Mouse (Mus musculus) heart, embryonic 13.5 days (tissue): Measurements from ENCODE around the gene Zfhx2. TPM values are rescaled to one million over a fixed set of nuclear protein-coding genes. Genes with fewer than 3 reads are reported as not detected.

Source experiments
- ATAC-seq: fragments of 200-750 bp; cut with Nextera tagmentation; 2 replicates; pipeline ENCODE4 v1.8.0; 2017; ENCODE audit warnings: moderate TSS enrichment; ENCODE audit not compliant: insufficient number of reproducible peaks, low FRiP score, low TSS enrichment; ENCODE audit errors: extremely low read depth
- H3K27ac ChIP-seq: fragments of 300-500 bp; sonication (generic); replicated peaks from 2 replicates; pipeline ENCODE4 v1.5.1; 2015; ENCODE audit warnings: moderate library complexity, mild to moderate bottlenecking, inconsistent platforms
- H3K27me3 ChIP-seq: fragments of 300-500 bp; sonication (generic); replicated peaks from 2 replicates; pipeline ENCODE4 v1.6.1; 2015; ENCODE audit warnings: mild to moderate bottlenecking, inconsistent platforms
- H3K36me3 ChIP-seq: fragments of 300-500 bp; sonication (generic); 2 replicates; pipeline ENCODE4 v1.6.1; 2015; ENCODE audit warnings: mild to moderate bottlenecking, inconsistent platforms
- H3K4me1 ChIP-seq: fragments of 300-500 bp; sonication (generic); 2 replicates; pipeline ENCODE4 v1.6.1; 2015; ENCODE audit warnings: inconsistent platforms
- H3K4me2 ChIP-seq: fragments of 300-500 bp; sonication (generic); 2 replicates; pipeline ENCODE4 v1.6.1; 2015; ENCODE audit warnings: inconsistent platforms, mild to moderate bottlenecking, moderate library complexity
- H3K4me3 ChIP-seq: fragments of 300-500 bp; sonication (generic); 2 replicates; pipeline ENCODE4 v1.5.1; 2015; ENCODE audit warnings: moderate library complexity, mild to moderate bottlenecking, inconsistent platforms
- H3K9ac ChIP-seq: fragments of 300-500 bp; sonication (generic); 2 replicates; pipeline ENCODE4 v1.6.1; 2015; ENCODE audit warnings: inconsistent platforms, mild to moderate bottlenecking, moderate library complexity
- H3K9me3 ChIP-seq: fragments of 300-500 bp; sonication (generic); 2 replicates; pipeline ENCODE4 v1.6.1; 2016; ENCODE audit warnings: inconsistent platforms
- WGBS: fragments of 180-500 bp; shearing (Covaris S2); methylation state at CpG from one replicate; pipeline ENCODE4 v1.1.7; 2015; ENCODE audit warnings: mixed read lengths; 5-methylcytosine and 5-hydroxymethylcytosine counted together
- polyA plus RNA-seq: library from polyadenylated mRNA; unstranded; fragments of >200 nt; fragmentation: Nextera tagmentation; extraction: Ambion mirVana; gene quantifications from 2 replicates; pipeline ENCODE4 v1.2.1, GENCODE M21; 2015

Zfhx2 gene
- polyA plus RNA-seq, 1 experiment from 2014 or later: 3.0 TPM

DNA sequence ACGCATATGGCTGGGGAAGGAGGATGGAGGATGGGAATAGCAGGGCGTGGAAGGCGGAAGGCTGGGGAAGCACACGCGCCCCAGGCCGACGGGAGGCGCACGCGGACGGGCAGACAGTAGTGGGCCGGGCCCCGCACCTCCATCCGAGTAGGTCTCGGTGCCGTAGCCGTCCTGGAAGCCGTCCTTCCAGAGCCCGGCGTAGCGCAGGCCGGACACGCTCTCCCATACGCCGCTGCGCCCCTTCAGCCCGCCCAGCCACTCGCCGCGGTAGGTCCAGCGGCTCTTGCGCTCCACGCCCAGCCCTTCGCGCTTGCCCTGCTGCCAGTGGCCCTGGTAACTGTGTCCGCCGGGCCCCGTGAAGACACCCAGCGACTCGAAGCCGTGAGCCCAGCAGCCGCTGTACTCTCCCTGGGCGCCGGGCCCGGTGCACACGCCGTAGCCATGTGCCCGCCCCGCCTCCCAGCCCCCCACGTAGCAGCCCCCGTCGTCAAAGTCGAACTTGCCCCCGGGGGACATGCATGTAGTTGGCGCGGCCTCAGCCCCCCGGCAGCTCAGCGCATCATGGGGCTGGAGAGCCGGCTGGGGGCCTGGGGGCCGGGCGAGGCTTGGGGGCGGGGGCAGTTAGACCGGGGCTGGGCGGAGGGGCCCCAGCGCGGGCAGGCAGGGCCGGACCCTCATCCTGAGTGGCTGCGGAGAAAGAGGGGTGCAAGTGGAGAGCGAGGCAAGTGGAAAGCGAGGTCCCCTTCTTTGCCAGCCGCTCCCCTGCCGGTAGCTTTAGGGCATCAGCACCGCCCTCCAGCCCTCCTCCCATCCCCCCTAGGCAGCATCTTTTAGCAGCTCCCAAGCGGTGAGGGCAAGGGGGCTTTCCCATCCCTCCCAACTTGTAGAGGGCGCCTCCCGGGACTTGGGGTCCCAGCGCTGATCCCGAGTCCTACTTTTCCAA is 22.9 kb upstream of the Zfhx2 start:
- WGBS: under 1% methylated on average over 68 of the region's 78 CpGs
- no peak overlapping the region for H3K27ac ChIP-seq
- peak overlapping the region; percentile 100 for H3K4me2 ChIP-seq

DNA sequence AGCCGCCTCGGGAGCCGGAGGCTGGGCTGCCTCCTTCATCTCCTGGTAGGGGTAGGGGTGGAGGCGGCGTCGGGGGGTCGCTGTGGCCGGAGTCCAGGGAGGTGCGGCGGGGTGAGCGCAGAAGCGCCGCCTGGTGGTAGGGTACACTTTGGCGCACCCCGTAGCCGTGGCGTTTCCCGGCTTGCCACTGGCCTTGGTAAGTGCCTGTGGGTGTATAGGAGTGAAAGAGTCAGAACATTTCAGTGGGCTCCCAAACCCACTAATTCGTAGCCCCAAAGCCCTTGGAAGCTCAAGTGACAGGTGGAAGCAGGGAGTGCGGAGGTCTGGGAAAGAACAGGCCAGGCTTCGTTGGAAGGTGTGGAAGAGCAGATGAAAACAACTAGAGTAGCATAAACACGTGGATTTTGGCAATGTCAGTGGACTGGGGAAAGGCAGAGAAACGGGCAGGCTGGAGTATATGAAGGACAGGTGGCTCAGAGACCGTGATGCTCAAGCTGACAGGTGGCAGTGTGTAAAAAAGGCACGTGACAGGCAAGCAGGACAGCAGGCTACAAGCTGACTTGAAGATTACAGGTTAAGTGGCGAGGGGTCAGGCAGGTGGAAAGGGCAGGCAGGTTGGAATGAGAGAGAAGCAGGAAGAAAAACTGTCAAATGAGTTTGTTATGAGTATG is 22.0 kb upstream of the Zfhx2 start:
- Histone ChIP-seq H3K4me2 (peak overlapping the region; percentile 100), H3K4me3 (peak overlapping the region; percentile 56), H3K27me3 (peaks cover 92% of the 10 kb centered on the region), H3K9me3 (no peaks in the 10 kb centered on the region), H3K27ac (no peak overlapping the region), H3K4me1 (peaks cover 39% of the 10 kb centered on the region), H3K9ac (peak overlapping the region; percentile 71), H3K36me3 (no peaks in the 10 kb centered on the region)
- WGBS: 6% methylated on average over 26 of the region's 26 CpGs
- ATAC-seq: no peak

More for the DNA sequence above, 22.9 kb upstream of the Zfhx2 start:
- Histone ChIP-seq H3K4me3 (peak overlapping the region; percentile 56), H3K9me3 (no peaks in the 10 kb centered on the region), H3K27me3 (peaks cover 86% of the 10 kb centered on the region), H3K36me3 (no peaks in the 10 kb centered on the region), H3K4me1 (peaks cover 34% of the 10 kb centered on the region), H3K9ac (peak overlapping the region; percentile 71)
- peak; percentile 21; the same call in 1 of the 2 replicates for ATAC-seq

DNA sequence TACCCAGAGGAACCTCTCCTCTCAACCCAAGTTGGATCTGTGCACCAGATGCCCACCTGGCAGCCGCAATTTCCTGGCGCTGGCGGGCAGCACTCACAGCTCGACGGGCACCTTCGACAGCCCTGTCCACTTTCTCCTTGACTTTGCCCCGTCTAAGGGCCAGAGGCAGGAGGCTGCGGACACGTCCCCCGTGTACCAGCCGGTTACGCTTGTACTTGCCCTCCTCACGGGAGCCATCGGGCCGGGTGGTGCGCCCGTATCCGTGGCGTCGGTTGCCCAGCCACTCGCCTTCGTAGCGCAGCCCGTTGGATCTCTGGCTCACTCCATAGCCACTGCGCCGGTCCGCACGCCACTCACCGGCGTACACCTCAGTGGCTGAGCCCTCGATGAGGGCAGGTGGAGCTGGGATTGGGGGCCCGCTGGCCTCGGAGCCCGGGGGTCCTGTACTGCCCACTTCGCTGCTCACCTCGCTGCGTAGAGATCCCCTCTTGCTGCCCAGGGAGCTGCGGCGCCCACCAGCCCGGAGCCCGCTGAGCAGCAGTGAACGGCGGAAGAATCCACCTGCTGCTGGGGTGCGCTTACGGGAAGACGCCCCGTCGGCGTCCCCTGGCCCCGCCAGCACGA is 21.3 kb upstream of the Zfhx2 start:
- H3K27me3 ChIP-seq: peaks cover 98% of the 10 kb centered on the region
- peaks cover 44% of the 10 kb centered on the region for H3K4me1 ChIP-seq
- no peaks in the 10 kb centered on the region for H3K9me3 ChIP-seq
- H3K4me3 ChIP-seq: peak overlapping the region; percentile 56; the same call in 1 of the 2 replicates
- no peak overlapping the region for H3K27ac ChIP-seq
- WGBS: 59% methylated on average over 50 of the region's 51 CpGs
- no peak overlapping the region for H3K9ac ChIP-seq
- H3K4me2 ChIP-seq: peak overlapping the region; percentile 100
- no peak for ATAC-seq
- H3K36me3 ChIP-seq: no peaks in the 10 kb centered on the region

DNA sequence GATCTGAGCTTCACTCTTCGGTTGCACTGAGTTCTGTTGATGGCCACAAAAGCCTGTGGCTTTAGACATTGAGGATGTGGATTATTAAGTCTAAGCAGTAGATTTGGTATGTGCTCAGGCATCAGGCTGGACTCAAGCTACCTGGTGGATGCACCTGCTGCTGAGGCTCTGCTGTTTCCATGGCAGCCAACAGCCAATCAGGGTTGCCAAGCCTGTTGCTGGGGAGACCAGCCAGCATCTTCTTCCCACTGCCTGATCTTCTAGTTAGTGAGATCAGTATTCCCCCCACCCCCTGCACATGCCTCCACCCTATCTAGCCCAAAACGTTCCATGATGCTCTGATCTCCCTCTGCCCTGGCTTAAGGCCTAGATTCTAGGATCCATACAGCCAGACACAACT is 19.6 kb upstream of the Zfhx2 start:
- WGBS: 72% methylated on average over 2 of the region's 2 CpGs
- H3K9ac ChIP-seq: no peak overlapping the region
- H3K4me1 ChIP-seq: peaks cover 43% of the 10 kb centered on the region
- no peaks in the 10 kb centered on the region for H3K9me3 ChIP-seq
- no peak overlapping the region for H3K4me3 ChIP-seq
- ATAC-seq: no peak
- H3K27ac ChIP-seq: no peak overlapping the region
- H3K36me3 ChIP-seq: no peaks in the 10 kb centered on the region
- H3K27me3 ChIP-seq: peaks cover 97% of the 10 kb centered on the region
- H3K4me2 ChIP-seq: no peak overlapping the region

DNA sequence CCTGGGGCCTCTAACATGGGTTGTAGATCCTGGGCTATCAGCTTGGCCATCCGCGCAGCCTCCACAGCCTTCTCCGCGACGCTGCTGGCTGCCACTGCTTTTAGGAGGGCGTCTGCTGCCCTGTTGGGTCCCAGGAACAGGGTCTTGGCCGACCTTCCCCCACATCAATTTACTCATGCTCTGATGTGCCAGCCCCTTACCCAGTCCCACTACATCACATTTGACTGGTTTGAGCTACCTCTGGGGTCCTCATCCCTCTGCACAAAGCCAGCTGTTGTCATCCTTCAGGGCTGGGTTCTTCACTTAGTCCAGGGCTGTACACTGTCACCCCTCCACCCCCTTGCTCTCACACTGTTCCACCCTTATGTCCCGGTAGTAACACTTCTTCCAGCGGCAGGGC is 18.0 kb upstream of the Zfhx2 start:
- 19% methylated on average over 9 of the region's 9 CpGs for WGBS
- H3K27ac ChIP-seq: no peak overlapping the region
- H3K36me3 ChIP-seq: no peaks in the 10 kb centered on the region
- H3K4me2 ChIP-seq: no peak overlapping the region
- H3K4me1 ChIP-seq: peaks cover 38% of the 10 kb centered on the region
- no peak for ATAC-seq
- no peak overlapping the region for H3K9ac ChIP-seq
- H3K27me3 ChIP-seq: peaks cover 81% of the 10 kb centered on the region
- H3K4me3 ChIP-seq: no peak overlapping the region
- no peaks in the 10 kb centered on the region for H3K9me3 ChIP-seq

DNA sequence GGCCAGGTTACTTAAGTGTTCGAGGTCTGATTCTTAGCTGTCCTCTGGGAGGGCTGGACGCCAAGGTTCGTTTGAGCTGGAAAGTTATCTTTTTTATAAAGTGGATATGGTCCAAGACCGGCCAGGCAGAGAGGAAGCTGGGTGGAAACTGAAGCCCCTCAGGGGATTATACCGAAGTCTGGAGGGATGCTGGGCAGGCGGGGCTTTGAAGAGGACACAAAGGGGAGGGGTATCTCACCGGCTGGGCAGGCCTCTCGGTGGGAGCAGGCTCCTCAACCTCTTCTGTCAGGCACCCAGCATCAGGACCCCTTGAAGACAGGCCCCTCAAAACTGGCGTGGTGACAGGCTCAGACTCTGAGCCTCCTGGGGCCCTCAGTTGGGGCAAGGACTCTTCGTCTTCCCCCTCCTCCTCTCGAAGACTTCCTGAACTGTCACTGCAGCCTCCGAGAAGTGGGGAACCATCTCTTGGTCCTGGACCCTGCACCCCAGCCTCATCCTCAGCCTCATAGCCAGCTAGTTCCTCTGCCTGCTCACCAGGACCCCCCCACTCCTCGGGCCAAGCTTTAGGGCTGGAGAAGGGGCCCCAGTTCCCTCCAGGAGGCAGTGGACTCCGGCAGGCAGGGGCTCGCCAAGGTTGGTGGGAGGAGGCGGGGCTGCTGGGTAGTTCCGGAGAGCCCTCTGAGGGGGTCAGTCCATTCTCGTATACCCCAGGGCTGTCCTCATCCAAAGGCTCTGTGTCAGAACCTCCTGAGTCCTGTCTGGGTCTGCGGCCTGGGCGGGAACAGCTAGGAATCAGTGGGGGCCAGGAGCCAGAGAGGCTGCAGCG is 17.1 kb upstream of the Zfhx2 start:
- peaks cover 35% of the 10 kb centered on the region for H3K4me1 ChIP-seq
- peak overlapping the region; percentile 37; the same call in 1 of the 2 replicates for H3K9ac ChIP-seq
- no peak for ATAC-seq
- peaks cover 77% of the 10 kb centered on the region for H3K27me3 ChIP-seq
- H3K36me3 ChIP-seq: no peaks in the 10 kb centered on the region
- H3K9me3 ChIP-seq: no peaks in the 10 kb centered on the region
- peak overlapping the region; percentile 4; the same call in 1 of the 2 replicates for H3K4me3 ChIP-seq
- H3K27ac ChIP-seq: no peak overlapping the region
- peak overlapping the region; percentile 16 for H3K4me2 ChIP-seq
- 13% methylated on average over 21 of the region's 21 CpGs for WGBS

DNA sequence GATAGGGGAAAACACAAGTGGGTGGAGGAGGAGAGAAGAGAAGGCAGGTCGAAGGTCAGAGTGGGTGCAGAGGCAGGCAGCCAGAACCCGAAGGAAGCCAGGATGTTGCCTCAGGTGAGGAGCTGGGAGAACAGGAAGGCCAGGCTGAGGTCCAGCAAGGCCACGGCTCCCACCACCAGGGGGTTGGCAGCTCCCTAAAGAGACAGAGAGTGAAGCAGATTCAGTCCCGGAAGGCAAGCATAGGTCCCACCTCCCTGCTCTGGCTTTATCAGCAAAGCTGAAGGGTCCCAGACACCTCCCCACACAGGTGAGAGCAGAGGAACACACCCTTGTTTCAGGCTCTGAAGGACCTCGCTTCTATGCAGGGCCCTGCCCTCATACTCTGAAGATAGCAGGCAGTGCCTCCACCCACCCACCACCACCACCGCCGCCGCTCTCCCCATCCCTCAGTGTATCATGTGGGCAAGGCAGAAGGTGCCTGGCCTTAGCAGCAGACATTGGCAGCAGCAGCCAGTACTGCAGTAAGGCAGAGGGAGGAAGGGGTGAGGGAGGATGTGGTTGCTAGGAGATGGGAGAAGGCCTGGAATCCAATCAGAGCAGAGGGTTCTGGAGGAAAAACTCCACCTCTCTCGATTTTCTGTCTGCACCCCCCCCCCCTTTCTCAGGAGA is 16.2 kb upstream of the Zfhx2 start:
- ATAC-seq: no peak
- H3K4me2 ChIP-seq: no peak overlapping the region
- H3K4me3 ChIP-seq: no peak overlapping the region
- H3K9ac ChIP-seq: no peak overlapping the region
- no peak overlapping the region for H3K27ac ChIP-seq
- no peaks in the 10 kb centered on the region for H3K36me3 ChIP-seq
- 31% methylated on average over 9 of the region's 9 CpGs for WGBS
- H3K9me3 ChIP-seq: no peaks in the 10 kb centered on the region
- H3K4me1 ChIP-seq: peaks cover 29% of the 10 kb centered on the region
- H3K27me3 ChIP-seq: peaks cover 69% of the 10 kb centered on the region

DNA sequence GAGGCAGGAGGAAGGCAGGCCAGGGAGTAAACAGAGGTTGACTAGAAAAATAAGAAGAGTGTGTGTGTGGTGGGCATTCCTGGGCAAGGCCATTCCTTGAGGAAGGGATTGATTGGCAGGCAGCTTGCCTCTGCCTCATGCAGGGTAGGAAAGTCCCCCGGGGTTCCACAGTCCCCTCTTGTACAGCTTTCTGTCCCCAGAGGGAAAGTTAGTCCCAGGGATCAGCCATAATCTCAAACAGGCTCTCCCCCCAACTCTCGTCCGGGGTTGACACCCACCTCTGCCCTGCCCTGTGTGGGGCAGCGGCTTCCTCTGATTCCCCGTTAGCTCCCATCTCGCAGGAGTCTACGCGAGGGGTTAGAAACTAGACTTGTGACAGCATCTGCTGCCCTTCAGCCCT is 14.9 kb upstream of the Zfhx2 start:
- 68% methylated on average over 8 of the region's 8 CpGs for WGBS
- no peak overlapping the region for H3K27ac ChIP-seq

DNA sequence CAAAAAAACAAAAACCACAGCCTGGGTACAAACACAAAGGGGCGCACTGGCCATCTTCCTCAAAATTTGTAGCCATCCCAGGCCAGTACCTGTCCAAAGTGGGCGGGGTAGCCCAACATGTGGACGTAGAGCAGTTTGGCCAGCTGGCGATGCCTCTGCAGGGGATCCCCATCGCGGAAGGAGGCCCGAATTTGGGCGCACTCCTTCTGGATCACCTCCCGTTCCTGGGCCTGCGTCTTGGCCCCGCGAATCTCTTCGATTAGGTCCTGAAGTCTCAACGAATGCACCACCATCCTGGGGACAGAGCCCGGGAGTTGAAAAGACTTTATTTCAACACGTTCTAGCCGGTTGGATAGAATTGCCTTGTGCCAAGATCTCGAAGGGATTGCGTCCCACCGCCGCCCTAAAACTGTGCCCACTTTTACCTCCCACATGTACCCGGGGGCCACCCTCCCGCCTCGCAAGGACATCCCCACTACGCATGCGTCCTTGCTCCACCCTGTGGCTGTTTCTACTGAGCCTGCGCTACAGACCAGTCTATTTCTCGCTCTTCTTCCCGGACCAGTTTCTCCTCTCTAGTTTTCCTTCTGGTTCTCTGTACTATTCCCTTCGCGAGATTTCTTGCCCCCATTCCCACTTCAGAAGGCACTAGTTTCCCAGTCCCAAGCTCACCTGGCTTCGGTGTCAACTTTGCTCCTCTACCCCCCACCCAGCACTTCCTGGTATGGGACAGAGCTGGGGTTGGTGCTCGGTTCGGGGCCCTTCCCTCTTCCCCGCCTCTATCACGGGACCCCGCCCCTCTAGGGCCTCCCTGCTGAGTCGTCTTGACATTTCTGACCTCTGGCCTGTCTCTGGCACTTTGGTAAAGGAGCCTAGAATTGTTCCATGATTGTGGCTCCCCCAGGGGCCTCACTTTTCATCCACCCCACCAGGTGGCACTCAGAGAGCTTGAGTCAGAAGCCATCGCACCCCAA is 14.0 kb upstream of the Zfhx2 start, which contains the start of gene Ap1g2:
Gene Ap1g2 (minus strand): TSS at position 758 of the 974 bp plus-strand sequence.
- H3K9ac ChIP-seq: peak within 1 kb of the TSS; percentile 83
- H3K36me3 ChIP-seq: 0 out of 2 replicates have a peak, but pooled peaks cover 4% of the 10 kb centered on the region
- H3K27me3 ChIP-seq: peaks cover 55% of the 10 kb centered on the region
- under 1% methylated on average over 39 of the region's 39 CpGs for WGBS
- H3K27ac ChIP-seq: peak within 1 kb of the TSS; percentile 56
- peak within 1 kb of the TSS; percentile 97 for H3K4me2 ChIP-seq
- H3K4me1 ChIP-seq: peaks cover 26% of the 10 kb centered on the region
- H3K9me3 ChIP-seq: no peaks in the 10 kb centered on the region
- H3K4me3 ChIP-seq: peak within 1 kb of the TSS; percentile 64
- peak; percentile 38; the same call in 1 of the 2 replicates for ATAC-seq

More for the DNA sequence above, 14.9 kb upstream of the Zfhx2 start:
- Histone ChIP-seq H3K4me2 (no peak overlapping the region; the same call in 1 of the 2 replicates), H3K4me1 (peaks cover 27% of the 10 kb centered on the region), H3K27me3 (peaks cover 64% of the 10 kb centered on the region), H3K4me3 (no peak overlapping the region), H3K9me3 (no peaks in the 10 kb centered on the region), H3K36me3 (0 out of 2 replicates have a peak, but pooled peaks cover 4% of the 10 kb centered on the region), H3K9ac (no peak overlapping the region; the same call in 1 of the 2 replicates)
- ATAC-seq: no peak
